Mouse (Mus musculus) midbrain, embryonic 15.5 days (tissue): ENCODE measurements at regions not wholly inside any gene's neighbourhood (a gene's known extent, or its start where the extent isn't known, plus 50 kb on each side); places are given as distances from the start of the nearest gene placed in this dataset.
A peak's percentile ranks its signal among the peaks of the same experiment; 100 is the strongest.

Experiments used
- ATAC-seq: fragments of 200-750 bp; cut with Nextera tagmentation; replicated peaks from 2 replicates; pipeline ENCODE4 v1.8.0; 2017; ENCODE audit warnings: moderate TSS enrichment
- H3K27ac ChIP-seq: fragments of 300-500 bp; sonication (generic); 2 replicates; pipeline ENCODE4 v1.5.1; 2015; ENCODE audit warnings: mild to moderate bottlenecking, inconsistent platforms
- H3K27me3 ChIP-seq: fragments of 300-500 bp; sonication (generic); replicated peaks from 2 replicates; pipeline ENCODE4 v1.6.1; 2015; ENCODE audit warnings: inconsistent platforms
- H3K36me3 ChIP-seq: fragments of 300-500 bp; sonication (generic); replicated peaks from 2 replicates; pipeline ENCODE4 v1.6.1; 2015; ENCODE audit warnings: inconsistent platforms
- H3K4me1 ChIP-seq: fragments of 300-500 bp; sonication (generic); 2 replicates; pipeline ENCODE4 v1.6.1; 2015; ENCODE audit warnings: inconsistent platforms
- H3K4me2 ChIP-seq: fragments of 300-500 bp; sonication (generic); 2 replicates; pipeline ENCODE4 v1.6.1; 2015; ENCODE audit warnings: inconsistent platforms, mild to moderate bottlenecking, moderate library complexity
- H3K4me3 ChIP-seq: fragments of 300-500 bp; sonication (generic); 2 replicates; pipeline ENCODE4 v1.5.1; 2015; ENCODE audit warnings: mild to moderate bottlenecking, inconsistent platforms
- H3K9ac ChIP-seq: fragments of 300-500 bp; sonication (generic); 2 replicates; pipeline ENCODE4 v1.6.1; 2015; ENCODE audit warnings: mild to moderate bottlenecking, inconsistent platforms
- H3K9me3 ChIP-seq: fragments of 300-500 bp; sonication (generic); 2 replicates; pipeline ENCODE4 v1.6.1; 2016; ENCODE audit warnings: inconsistent platforms
- WGBS: fragments of 180-500 bp; shearing (Covaris S2); methylation state at CpG from one replicate; pipeline ENCODE4 v1.1.7; 2015; ENCODE audit warnings: mixed read lengths; 5-methylcytosine and 5-hydroxymethylcytosine counted together

DNA sequence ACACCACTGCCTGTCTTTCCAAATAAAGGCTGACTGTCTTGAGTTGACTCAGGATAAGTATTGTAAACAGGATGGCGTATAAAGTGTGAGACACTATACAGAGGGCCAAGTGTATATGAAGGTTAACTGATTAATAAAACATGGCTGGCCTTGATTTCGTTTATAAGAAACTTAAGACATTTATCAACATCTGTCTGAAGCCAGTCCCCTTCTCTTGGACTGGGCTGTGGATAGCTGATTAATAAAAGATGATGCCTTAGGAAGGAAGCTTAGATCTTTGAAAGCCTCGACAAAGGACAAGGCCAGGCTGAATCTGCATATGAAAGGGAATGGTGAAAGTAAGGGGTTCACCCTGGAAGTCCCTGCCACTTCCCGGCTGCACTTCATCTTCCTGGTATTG is 163.0 kb upstream of the Tbx18 start:
- H3K4me1 ChIP-seq, result peaks cover 9% of the 10 kb centered on the region; the same call in 1 of the 2 replicates
- H3K9ac ChIP-seq, result no peak overlapping the region
- no peak overlapping the region for H3K4me2 ChIP-seq
- no peaks in the 10 kb centered on the region for H3K27me3 ChIP-seq
- H3K36me3 ChIP-seq, result no peaks in the 10 kb centered on the region
- H3K4me3 ChIP-seq, result no peak overlapping the region
- no peaks in the 10 kb centered on the region for H3K9me3 ChIP-seq
- ATAC-seq, result peak; percentile 86
- WGBS, result 8% methylated on average over 4 of the region's 4 CpGs
- no peak overlapping the region for H3K27ac ChIP-seq

GRCm38 (mm10) chr9:87894596-87894995 is 163.5 kb upstream of the Tbx18 start:
- Histone ChIP-seq H3K27me3 (no peaks in the 10 kb centered on the region), H3K4me2 (no peak overlapping the region), H3K36me3 (no peaks in the 10 kb centered on the region), H3K4me1 (peaks cover 9% of the 10 kb centered on the region; the same call in 1 of the 2 replicates), H3K4me3 (no peak overlapping the region), H3K9me3 (no peaks in the 10 kb centered on the region), H3K9ac (no peak overlapping the region), H3K27ac (no peak overlapping the region)
- 33% methylated on average over 3 of the region's 3 CpGs for WGBS
- no peak for ATAC-seq

DNA sequence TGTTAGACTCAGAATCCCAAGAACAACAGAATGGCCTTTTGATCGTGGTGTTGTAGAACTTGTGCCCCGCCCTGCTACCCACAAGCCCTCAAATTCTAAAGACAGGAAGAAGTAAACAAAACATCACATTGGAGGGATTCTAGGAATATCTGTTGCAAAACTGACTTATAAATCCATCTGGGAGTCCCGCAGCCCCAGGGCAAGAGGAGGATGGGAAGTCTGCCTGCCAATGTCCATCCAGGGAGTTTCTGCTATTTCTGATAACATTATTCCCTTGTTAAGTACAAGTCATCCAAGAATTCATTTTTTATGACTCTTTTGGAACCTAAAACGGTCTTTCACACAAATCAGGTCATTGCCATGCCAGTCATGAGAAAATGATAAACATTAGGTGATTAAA is 164.5 kb upstream of the Tbx18 start:
- no peak overlapping the region for H3K27ac ChIP-seq
- H3K4me1 ChIP-seq, result peaks cover 9% of the 10 kb centered on the region; the same call in 1 of the 2 replicates
- no peak overlapping the region for H3K9ac ChIP-seq
- no peaks in the 10 kb centered on the region for H3K36me3 ChIP-seq
- 80% methylated on average over 4 of the region's 4 CpGs for WGBS
- H3K4me3 ChIP-seq, result no peak overlapping the region
- no peaks in the 10 kb centered on the region for H3K27me3 ChIP-seq
- ATAC-seq, result no peak
- no peak overlapping the region for H3K4me2 ChIP-seq
- H3K9me3 ChIP-seq, result no peaks in the 10 kb centered on the region

DNA sequence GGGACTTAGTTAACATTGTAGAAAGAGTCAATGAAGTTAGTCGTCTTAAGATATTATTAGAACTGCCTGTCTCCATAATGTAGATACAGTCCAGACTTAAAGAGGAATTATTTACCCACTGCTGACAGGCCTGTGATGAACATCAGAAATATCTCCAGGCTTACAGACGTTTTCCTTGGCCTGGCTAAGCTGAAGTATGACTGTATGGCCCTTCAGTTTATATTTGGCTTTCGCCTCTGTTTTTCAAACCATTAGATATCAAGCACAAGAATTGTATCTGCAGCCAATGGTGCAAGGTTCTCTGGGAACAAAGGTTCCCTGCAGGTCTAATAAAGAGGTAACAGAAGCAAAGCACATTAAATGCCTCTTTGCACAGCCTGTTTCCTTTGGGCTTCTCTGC is 166.3 kb upstream of the Tbx18 start:
- Histone ChIP-seq H3K36me3 (no peaks in the 10 kb centered on the region), H3K4me3 (no peak overlapping the region), H3K27me3 (no peaks in the 10 kb centered on the region), H3K27ac (no peak overlapping the region), H3K9ac (no peak overlapping the region), H3K4me1 (peaks cover 9% of the 10 kb centered on the region; the same call in 1 of the 2 replicates), H3K4me2 (no peak overlapping the region), H3K9me3 (no peaks in the 10 kb centered on the region)
- ATAC-seq, result no peak
- WGBS, result 67% methylated on average over 3 of the region's 3 CpGs

DNA sequence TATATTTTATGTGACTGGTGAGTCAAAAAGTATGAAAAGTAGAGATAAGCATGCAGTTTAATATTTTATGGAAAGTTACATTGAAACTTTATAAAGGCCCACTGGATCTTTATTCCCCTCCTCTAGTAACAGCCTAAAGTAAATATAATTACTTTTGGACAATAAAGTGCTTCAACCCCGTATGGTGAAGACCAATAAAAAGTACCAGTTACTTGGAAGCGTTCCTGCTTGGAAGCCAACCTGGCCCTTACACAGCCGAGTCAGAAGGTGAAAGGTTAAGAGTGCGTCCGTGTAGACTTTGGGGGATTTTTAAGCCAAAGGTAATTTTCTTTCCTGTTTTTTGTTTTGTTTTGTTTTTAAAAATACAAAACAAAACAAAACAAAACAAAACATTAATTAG is 168.3 kb upstream of the Tbx18 start:
- no peak for ATAC-seq
- H3K4me2 ChIP-seq, result no peak overlapping the region
- no peaks in the 10 kb centered on the region for H3K27me3 ChIP-seq
- peaks cover 4% of the 10 kb centered on the region; the same call in 1 of the 2 replicates for H3K4me1 ChIP-seq
- no peak overlapping the region for H3K27ac ChIP-seq
- no peak overlapping the region for H3K4me3 ChIP-seq
- H3K9ac ChIP-seq, result no peak overlapping the region
- no peaks in the 10 kb centered on the region for H3K9me3 ChIP-seq
- WGBS, result 76% methylated on average over 5 of the region's 5 CpGs
- no peaks in the 10 kb centered on the region for H3K36me3 ChIP-seq

DNA sequence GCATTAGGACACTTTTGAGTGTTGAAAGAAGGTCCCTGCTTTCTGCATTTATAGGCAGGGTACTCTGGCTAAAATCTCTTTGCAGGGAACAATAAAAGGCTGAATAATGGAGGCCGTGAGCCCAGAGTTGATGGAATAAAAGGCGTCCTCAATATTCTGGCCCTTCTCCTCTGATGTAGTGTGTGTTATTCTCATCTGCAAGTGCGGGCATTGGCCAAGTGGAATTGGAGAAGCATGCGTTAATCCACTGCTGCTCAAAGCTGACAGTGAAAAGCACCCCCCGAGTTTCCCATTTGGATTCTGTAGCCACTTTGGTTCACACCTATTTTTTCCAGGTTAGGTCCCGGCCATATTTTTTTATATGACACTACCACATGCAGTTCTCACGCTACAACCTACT is 168.7 kb upstream of the Tbx18 start:
- Histone ChIP-seq H3K36me3 (no peaks in the 10 kb centered on the region), H3K9me3 (no peaks in the 10 kb centered on the region), H3K4me1 (no peaks in the 10 kb centered on the region; the same call in 1 of the 2 replicates), H3K4me3 (no peak overlapping the region), H3K9ac (no peak overlapping the region), H3K27ac (no peak overlapping the region), H3K27me3 (no peaks in the 10 kb centered on the region), H3K4me2 (no peak overlapping the region)
- no peak for ATAC-seq
- 63% methylated on average over 7 of the region's 7 CpGs for WGBS

DNA sequence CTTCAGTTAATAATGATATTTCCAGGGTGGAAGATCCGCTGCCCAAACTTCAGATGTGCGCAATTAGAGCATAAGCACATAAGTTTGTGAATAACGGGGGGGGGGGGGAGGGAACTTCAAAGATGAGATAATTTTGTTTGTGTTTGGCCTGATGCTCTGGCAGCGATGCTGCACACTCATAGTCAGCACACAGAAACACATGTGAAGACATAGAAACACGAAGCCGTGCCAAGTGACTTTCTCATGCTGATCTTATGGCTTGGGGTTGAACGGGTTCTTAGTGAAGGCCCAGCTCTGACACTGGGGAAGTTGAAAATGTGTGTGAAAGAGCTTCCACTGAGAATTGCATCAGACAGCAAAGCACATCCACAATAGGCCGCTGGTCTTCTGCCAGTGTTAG is 190.2 kb upstream of the Tbx18 start:
- WGBS, result 93% methylated on average over 8 of the region's 8 CpGs
- Histone ChIP-seq H3K9me3 (no peaks in the 10 kb centered on the region), H3K36me3 (no peaks in the 10 kb centered on the region), H3K4me3 (no peak overlapping the region), H3K4me2 (no peak overlapping the region), H3K27ac (no peak overlapping the region), H3K4me1 (no peaks in the 10 kb centered on the region), H3K27me3 (no peaks in the 10 kb centered on the region), H3K9ac (no peak overlapping the region)
- no peak for ATAC-seq

- H3K9me3 ChIP-seq, result no peaks in the 10 kb centered on the region
- no peak overlapping the region for H3K9ac ChIP-seq
- H3K27ac ChIP-seq, result no peak overlapping the region
- no peak overlapping the region for H3K4me2 ChIP-seq
- ATAC-seq, result no peak
- H3K36me3 ChIP-seq, result no peaks in the 10 kb centered on the region
- no peaks in the 10 kb centered on the region for H3K27me3 ChIP-seq
- no peak overlapping the region for H3K4me3 ChIP-seq
- 90% methylated on average over 4 of the region's 4 CpGs for WGBS
- H3K4me1 ChIP-seq, result no peaks in the 10 kb centered on the region
Measured at GRCm38 (mm10) chr9:87925151-87925550, 194.1 kb upstream of the Tbx18 start.

GRCm38 (mm10) chr9:87933230-87933629 is 202.2 kb upstream of the Tbx18 start:
- no peak overlapping the region for H3K4me3 ChIP-seq
- no peaks in the 10 kb centered on the region for H3K9me3 ChIP-seq
- H3K4me1 ChIP-seq, result no peaks in the 10 kb centered on the region
- H3K27me3 ChIP-seq, result no peaks in the 10 kb centered on the region
- no peak overlapping the region for H3K4me2 ChIP-seq
- no peak overlapping the region for H3K27ac ChIP-seq
- no peak for ATAC-seq
- 90% methylated on average over 5 of the region's 5 CpGs for WGBS
- H3K9ac ChIP-seq, result no peak overlapping the region
- H3K36me3 ChIP-seq, result no peaks in the 10 kb centered on the region

- 91% methylated on average over 2 of the region's 2 CpGs for WGBS
- Histone ChIP-seq H3K4me1 (no peaks in the 10 kb centered on the region), H3K9me3 (no peaks in the 10 kb centered on the region), H3K9ac (no peak overlapping the region), H3K4me2 (no peak overlapping the region), H3K27me3 (no peaks in the 10 kb centered on the region), H3K27ac (no peak overlapping the region), H3K36me3 (no peaks in the 10 kb centered on the region), H3K4me3 (no peak overlapping the region)
- ATAC-seq, result no peak
Measured at GRCm38 (mm10) chr9:87952426-87952825, 221.4 kb upstream of the Tbx18 start.

- H3K4me1 ChIP-seq, result no peaks in the 10 kb centered on the region
- H3K4me3 ChIP-seq, result no peak overlapping the region
- H3K9ac ChIP-seq, result no peak overlapping the region
- H3K4me2 ChIP-seq, result no peak overlapping the region
- no peak overlapping the region for H3K27ac ChIP-seq
- no peaks in the 10 kb centered on the region for H3K36me3 ChIP-seq
- ATAC-seq, result no peak
- H3K27me3 ChIP-seq, result no peaks in the 10 kb centered on the region
- no peaks in the 10 kb centered on the region for H3K9me3 ChIP-seq
Measured at GRCm38 (mm10) chr9:87954941-87955340, 223.9 kb upstream of the Tbx18 start.

GRCm38 (mm10) chr9:87961796-87962195 is 230.7 kb upstream of the Tbx18 start:
- no peak overlapping the region for H3K27ac ChIP-seq
- ATAC-seq, result no peak

DNA sequence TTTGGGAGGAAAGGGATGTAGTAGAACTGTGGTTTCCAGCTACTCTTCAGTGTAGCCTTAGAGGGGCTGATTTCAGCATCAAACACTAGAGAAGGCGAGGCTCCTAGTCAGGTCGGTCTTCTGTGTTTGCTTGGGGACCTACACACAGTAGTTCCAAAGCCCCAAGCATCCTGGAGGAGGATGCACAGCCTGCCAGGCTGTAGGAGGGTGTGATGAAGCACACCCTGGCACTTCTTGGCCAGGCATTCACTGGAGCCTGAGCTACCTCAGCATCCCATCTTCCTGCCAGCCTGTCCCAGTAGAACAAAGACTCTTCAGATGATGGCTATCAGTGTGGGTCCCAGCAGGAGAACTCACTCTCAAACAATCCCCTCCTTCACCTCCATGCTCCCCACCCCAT is 233.4 kb upstream of the Tbx18 start:
- Histone ChIP-seq H3K4me3 (no peak overlapping the region), H3K9me3 (no peaks in the 10 kb centered on the region), H3K36me3 (no peaks in the 10 kb centered on the region), H3K27me3 (no peaks in the 10 kb centered on the region), H3K4me1 (no peaks in the 10 kb centered on the region), H3K4me2 (no peak overlapping the region), H3K27ac (no peak overlapping the region), H3K9ac (no peak overlapping the region)
- no peak for ATAC-seq
- 84% methylated on average over 2 of the region's 2 CpGs for WGBS

More at GRCm38 (mm10) chr9:87961796-87962195, 230.7 kb upstream of the Tbx18 start:
- Histone ChIP-seq H3K9ac (no peak overlapping the region), H3K27me3 (no peaks in the 10 kb centered on the region), H3K4me1 (no peaks in the 10 kb centered on the region), H3K4me2 (no peak overlapping the region), H3K4me3 (no peak overlapping the region), H3K9me3 (no peaks in the 10 kb centered on the region), H3K36me3 (no peaks in the 10 kb centered on the region)
- 91% methylated on average over 4 of the region's 4 CpGs for WGBS
